ENCODE assay signal across 19 mouse cellular contexts in genomic region chr13:97422897-97423296, GRCm38 (mm10).
DNase-seq lines count a peak whose midpoint lies in the region; ATAC-seq and TF ChIP-seq lines count a peak whose summit lies in the region.
"Had no signal": no experiment of that assay in that cellular context is flagged by ENCODE, and none has a peak within 500 bp of the region (broad histone marks: within the 10 kb centered on the region; RNA-seq: fewer than 3 reads in every experiment).

No protein-coding gene starts in this region.

- no peaks in the 10 kb centered on the region for H3K36me3 ChIP-seq in forebrain, embryonic 14.5 days (ENCODE audit: control insufficient read depth, insufficient read depth, low read length)
- H3K36me3 ChIP-seq in forebrain, embryonic 11.5 days (ENCODE audit: control insufficient read depth, insufficient read depth, low read length) = no peaks in the 10 kb centered on the region
- H3K36me3 ChIP-seq in heart, embryonic 12.5 days = no peaks in the 10 kb centered on the region
- H3K36me3 ChIP-seq: hindbrain, embryonic 10.5 days; intestine, embryonic 15.5 days had no signal

- TF ChIP-seq CTCF in layer of hippocampus, adult 2 months (conservative IDR thresholded peaks at IDR 0.05) = no peak

- no peaks in the 10 kb centered on the region for H3K27me3 ChIP-seq in forebrain, embryonic 14.5 days (replicated peaks; ENCODE audit: control insufficient read depth, insufficient read depth, low read length)
- H3K27me3 ChIP-seq in forebrain, embryonic 11.5 days (ENCODE audit: control insufficient read depth, insufficient read depth, low read length) = no peaks in the 10 kb centered on the region
- H3K27me3 ChIP-seq in heart, embryonic 12.5 days (replicated peaks) = 0 out of 2 replicates have a peak, but pooled peaks cover 10% of the 10 kb centered on the region
- H3K27me3 ChIP-seq: intestine, embryonic 15.5 days had no signal

- no peak overlapping the region for H3K4me3 ChIP-seq in forebrain, embryonic 14.5 days (ENCODE audit: low read depth, low read length)
- no peak overlapping the region for H3K4me3 ChIP-seq in forebrain, embryonic 11.5 days (ENCODE audit: low read depth, low read length)
- H3K4me3 ChIP-seq in heart, embryonic 12.5 days = no peak overlapping the region
- H3K4me3 ChIP-seq in layer of hippocampus, adult 2 months = no peak overlapping the region
- H3K4me3 ChIP-seq: erythroblast, embryonic 14.5 days; gastrocnemius, adult 2 months; hindbrain, embryonic 10.5 days; intestine, embryonic 15.5 days had no signal

- 71% methylated on average over 7 of the region's 7 CpGs for WGBS in forebrain, embryonic 14.5 days
- 83% methylated on average over 7 of the region's 7 CpGs for WGBS in forebrain, embryonic 11.5 days
- WGBS in heart, embryonic 12.5 days = 83% methylated on average over 7 of the region's 7 CpGs

- no peak overlapping the region for H3K27ac ChIP-seq in forebrain, embryonic 14.5 days (ENCODE audit: low read depth, low read length)
- H3K27ac ChIP-seq in forebrain, embryonic 11.5 days (ENCODE audit: low read depth, low read length) = no peak overlapping the region
- no peak overlapping the region for H3K27ac ChIP-seq in heart, embryonic 12.5 days (ENCODE audit: poor library complexity, severe bottlenecking)
- H3K27ac ChIP-seq in layer of hippocampus, adult 2 months = peak overlapping the region; percentile 76
- H3K27ac ChIP-seq: gastrocnemius, adult 2 months; hindbrain, embryonic 10.5 days; intestine, embryonic 15.5 days had no signal

- H3K4me2 ChIP-seq in forebrain, embryonic 14.5 days (ENCODE audit: low read length) = no peak overlapping the region
- no peak overlapping the region for H3K4me2 ChIP-seq in forebrain, embryonic 11.5 days (ENCODE audit: low read depth, low read length, severe bottlenecking)
- no peak overlapping the region for H3K4me2 ChIP-seq in heart, embryonic 12.5 days
- H3K4me2 ChIP-seq: heart, embryonic 11.5 days; intestine, embryonic 15.5 days had no signal

- H3K9ac ChIP-seq in forebrain, embryonic 14.5 days (ENCODE audit: low read length) = no peak overlapping the region
- H3K9ac ChIP-seq in forebrain, embryonic 11.5 days (ENCODE audit: low read length) = no peak overlapping the region
- no peak overlapping the region for H3K9ac ChIP-seq in heart, embryonic 12.5 days
- H3K9ac ChIP-seq: intestine, embryonic 15.5 days had no signal

- H3K4me1 ChIP-seq in forebrain, embryonic 14.5 days (ENCODE audit: control insufficient read depth, insufficient read depth, low read length) = peaks cover 18% of the 10 kb centered on the region
- 0 out of 2 replicates have a peak, but pooled peaks cover 2% of the 10 kb centered on the region for H3K4me1 ChIP-seq in forebrain, embryonic 11.5 days (replicated peaks; ENCODE audit: control insufficient read depth, insufficient read depth, low read length)
- peaks cover 8% of the 10 kb centered on the region for H3K4me1 ChIP-seq in heart, embryonic 12.5 days (replicated peaks)
- H3K4me1 ChIP-seq: intestine, embryonic 15.5 days had no signal

- no peaks in the 10 kb centered on the region for H3K9me3 ChIP-seq in forebrain, embryonic 14.5 days (replicated peaks; ENCODE audit: control insufficient read depth, low read length)
- H3K9me3 ChIP-seq in forebrain, embryonic 11.5 days (ENCODE audit: control insufficient read depth, low read length) = no peaks in the 10 kb centered on the region
- H3K9me3 ChIP-seq in heart, embryonic 12.5 days (replicated peaks) = no peaks in the 10 kb centered on the region
- H3K9me3 ChIP-seq: hindbrain, embryonic 10.5 days; intestine, embryonic 15.5 days had no signal

- ATAC-seq in forebrain, embryonic 14.5 days = no peak
- ATAC-seq in forebrain, embryonic 11.5 days (replicated peaks; ENCODE audit: low FRiP score) = no peak
- no peak for ATAC-seq in heart, embryonic 12.5 days (ENCODE audit: insufficient number of reproducible peaks, low FRiP score)
- ATAC-seq: intestine, embryonic 15.5 days had no signal

- peak; percentile 37 for DNase-seq in forebrain, embryonic 14.5 days (ENCODE audit: low spot score)
- no peak for DNase-seq in forebrain, embryonic 11.5 days (ENCODE audit: low spot score)
- DNase-seq in heart, adult 11 months = peak; percentile 23
- no peak for DNase-seq in layer of hippocampus, adult 2 months (ENCODE audit: low spot score in 2 of 2)
- DNase-seq in layer of hippocampus, adult 8-10 months (ENCODE audit: low spot score in 2 of 2) = no peak
- peak; percentile 10 for DNase-seq in brain, adult 2 months (ENCODE audit: low read depth, low spot score)
- DNase-seq in kidney, postnatal 36 days = no peak
- DNase-seq: adrenal gland, postnatal 10 days; cerebellum, adult 18-20 months; cerebellum, adult 9-11 months; cerebellum, postnatal 36 days; gastrocnemius, adult 2 months; gastrocnemius, postnatal 25 days; kidney, adult 18-20 months had no signal

Comparison
In these comparisons a context has a peak if more than half of its experiments do, and no peak if none do; other contexts are left out.
1. DNase-seq: peak in forebrain, embryonic 14.5 days (single experiment), heart, adult 11 months (single experiment) and brain, adult 2 months (single experiment); none in forebrain, embryonic 11.5 days (single experiment), layer of hippocampus, adult 2 months (0 of 2), layer of hippocampus, adult 8-10 months (0 of 2) and kidney, postnatal 36 days (0 of 2).